Mouse (Mus musculus) neural tube, embryonic 14.5 days (tissue): ENCODE data around the gene Tmtc4. TPM values are rescaled to one million over a fixed set of nuclear protein-coding genes. Genes with fewer than 3 reads are reported as not detected.

Experiments
- ATAC-seq: fragments of 200-750 bp; cut with Nextera tagmentation; 2 replicates; pipeline ENCODE4 v1.8.0; 2017; ENCODE audit warnings: low read depth, mild to moderate bottlenecking, moderate TSS enrichment, moderate library complexity
- H3K27ac ChIP-seq: fragments of 300-500 bp; sonication (generic); 2 replicates; pipeline ENCODE4 v1.5.1; 2014; ENCODE audit warnings: low read depth, mild to moderate bottlenecking, control low read depth, low read length, moderate library complexity, mixed read lengths
- H3K27me3 ChIP-seq: fragments of 300-500 bp; sonication (generic); 2 replicates; pipeline ENCODE4 v1.6.1; 2014; ENCODE audit warnings: low read length; ENCODE audit not compliant: control insufficient read depth, insufficient read depth
- H3K36me3 ChIP-seq: fragments of 300-500 bp; sonication (generic); 2 replicates; pipeline ENCODE4 v1.6.1; 2014; ENCODE audit warnings: low read length, mixed read lengths; ENCODE audit not compliant: control insufficient read depth, insufficient read depth
- H3K4me1 ChIP-seq: fragments of 300-500 bp; sonication (generic); 2 replicates; pipeline ENCODE4 v1.6.1; 2014; ENCODE audit warnings: low read length; ENCODE audit not compliant: control insufficient read depth, insufficient read depth
- H3K4me2 ChIP-seq: fragments of 300-500 bp; sonication (generic); 2 replicates; pipeline ENCODE4 v1.6.1; 2014; ENCODE audit warnings: mild to moderate bottlenecking, low read depth, low read length, control low read depth
- H3K4me3 ChIP-seq: fragments of 300-500 bp; sonication (generic); 2 replicates; pipeline ENCODE4 v1.5.1; 2014; ENCODE audit warnings: low read depth, low read length, control low read depth, mixed read lengths
- H3K9ac ChIP-seq: fragments of 300-500 bp; sonication (generic); replicated peaks from 2 replicates; pipeline ENCODE4 v1.6.1; 2014; ENCODE audit warnings: low read depth, mild to moderate bottlenecking, control low read depth, low read length, mixed read lengths
- H3K9me3 ChIP-seq: fragments of 300-500 bp; sonication (generic); 2 replicates; pipeline ENCODE4 v1.6.1; 2016; ENCODE audit warnings: low read length; ENCODE audit not compliant: control insufficient read depth
- WGBS: fragments of 180-500 bp; shearing (Covaris S2); extraction: QIAGEN DNeasy Blood & Tissue Kit; methylation state at CpG from one replicate; pipeline ENCODE4 v1.1.7; 2014; 5-methylcytosine and 5-hydroxymethylcytosine counted together
- polyA plus RNA-seq: library from polyadenylated mRNA; unstranded; fragments of >200 nt; fragmentation: Nextera tagmentation; extraction: Ambion mirVana; gene quantifications from 2 replicates; pipeline ENCODE4 v1.2.1, GENCODE M21; 2014

Tmtc4 gene
- polyA plus RNA-seq, 1 experiment from 2014 or later, result 75.0 TPM

DNA sequence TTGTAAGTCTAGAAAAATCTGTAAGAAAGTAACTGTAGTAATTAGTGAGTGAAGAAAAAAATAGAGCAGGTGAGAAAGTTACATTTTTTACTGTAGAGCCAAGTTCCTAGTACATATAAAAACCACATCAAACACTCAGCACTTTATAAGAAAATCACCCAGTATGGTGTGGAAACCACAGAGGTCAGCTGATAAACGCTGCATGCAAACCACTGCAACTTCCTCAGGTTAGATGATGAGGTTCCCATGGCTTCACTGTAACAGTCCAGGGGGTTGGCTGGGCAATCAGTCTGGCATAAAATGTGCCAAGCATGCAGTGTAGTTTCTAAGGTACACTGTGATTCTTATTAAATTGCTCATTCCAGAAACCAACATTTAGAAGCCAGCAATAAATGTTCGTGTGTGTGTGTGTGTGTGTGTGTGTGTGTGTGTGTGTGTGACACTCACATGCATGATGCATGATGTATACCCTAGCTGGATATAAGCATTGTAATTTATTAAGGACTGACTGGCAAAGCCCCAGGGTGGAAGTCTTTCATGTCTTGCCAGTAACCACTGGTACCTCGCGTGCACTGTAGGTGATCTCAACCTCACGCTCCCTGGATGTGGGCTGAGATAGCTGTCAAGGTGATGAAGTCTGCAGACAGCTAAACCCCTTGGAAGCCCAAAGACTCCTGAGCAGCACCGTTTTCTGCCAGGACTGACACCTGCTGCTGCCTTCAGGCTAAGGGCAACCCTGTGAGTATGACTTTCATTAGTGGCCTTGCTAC lies 32.0 kb downstream of the Tmtc4 start:
- no peak for ATAC-seq
- Histone ChIP-seq H3K27me3 (no peaks in the 10 kb centered on the region), H3K4me2 (no peak overlapping the region), H3K9me3 (no peaks in the 10 kb centered on the region), H3K4me1 (no peaks in the 10 kb centered on the region), H3K36me3 (peaks cover 3% of the 10 kb centered on the region; the same call in 1 of the 2 replicates), H3K9ac (no peak overlapping the region), H3K4me3 (no peak overlapping the region), H3K27ac (no peak overlapping the region)
- 80% methylated on average over 6 of the region's 6 CpGs for WGBS

DNA sequence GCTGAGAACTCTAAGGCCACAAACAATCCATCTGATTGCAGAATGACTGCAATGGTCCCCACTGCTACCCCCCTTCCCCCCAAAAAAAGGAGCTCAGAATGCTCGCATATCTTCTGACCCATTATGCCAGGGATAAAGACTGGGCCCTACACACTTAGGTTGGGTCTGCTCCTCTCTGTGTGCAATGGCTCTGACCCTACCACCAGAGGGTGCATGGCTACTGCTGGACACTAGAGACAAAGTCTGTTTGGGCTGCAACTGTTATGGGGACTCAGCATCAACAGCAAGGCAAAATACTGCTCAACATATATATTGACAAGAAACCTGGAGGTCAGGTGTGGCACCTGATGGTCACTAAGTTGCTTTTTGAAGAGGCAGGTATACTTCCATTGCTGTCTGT lies 32.9 kb downstream of the Tmtc4 start:
- no peak overlapping the region for H3K4me2 ChIP-seq
- peaks cover 3% of the 10 kb centered on the region; the same call in 1 of the 2 replicates for H3K36me3 ChIP-seq
- WGBS, result 100% methylated on average over 1 of the region's 1 CpGs
- no peaks in the 10 kb centered on the region for H3K9me3 ChIP-seq
- H3K9ac ChIP-seq, result no peak overlapping the region
- ATAC-seq, result no peak
- H3K27me3 ChIP-seq, result no peaks in the 10 kb centered on the region
- no peak overlapping the region for H3K4me3 ChIP-seq
- no peaks in the 10 kb centered on the region for H3K4me1 ChIP-seq
- H3K27ac ChIP-seq, result no peak overlapping the region

DNA sequence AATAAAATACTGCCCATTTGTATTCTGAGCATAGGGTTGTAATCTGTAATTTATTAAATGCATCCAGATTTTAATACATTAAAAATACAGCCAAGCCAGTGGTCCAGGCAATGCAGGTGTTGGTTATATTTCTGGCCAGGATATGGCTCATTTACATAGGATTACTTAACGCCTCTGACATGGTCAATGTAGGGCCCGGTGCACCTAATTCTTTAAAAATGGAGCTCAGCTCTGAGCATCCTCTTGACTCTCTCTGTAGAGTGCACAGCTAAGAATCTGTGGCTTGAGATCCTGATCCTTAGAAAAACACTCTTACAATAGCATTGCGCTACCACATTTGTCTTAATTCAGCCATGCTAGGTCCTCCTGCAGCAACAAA lies 40.4 kb downstream of the Tmtc4 start:
- 0 out of 2 replicates have a peak, but pooled peaks cover 3% of the 10 kb centered on the region for H3K36me3 ChIP-seq
- no peak for ATAC-seq

DNA sequence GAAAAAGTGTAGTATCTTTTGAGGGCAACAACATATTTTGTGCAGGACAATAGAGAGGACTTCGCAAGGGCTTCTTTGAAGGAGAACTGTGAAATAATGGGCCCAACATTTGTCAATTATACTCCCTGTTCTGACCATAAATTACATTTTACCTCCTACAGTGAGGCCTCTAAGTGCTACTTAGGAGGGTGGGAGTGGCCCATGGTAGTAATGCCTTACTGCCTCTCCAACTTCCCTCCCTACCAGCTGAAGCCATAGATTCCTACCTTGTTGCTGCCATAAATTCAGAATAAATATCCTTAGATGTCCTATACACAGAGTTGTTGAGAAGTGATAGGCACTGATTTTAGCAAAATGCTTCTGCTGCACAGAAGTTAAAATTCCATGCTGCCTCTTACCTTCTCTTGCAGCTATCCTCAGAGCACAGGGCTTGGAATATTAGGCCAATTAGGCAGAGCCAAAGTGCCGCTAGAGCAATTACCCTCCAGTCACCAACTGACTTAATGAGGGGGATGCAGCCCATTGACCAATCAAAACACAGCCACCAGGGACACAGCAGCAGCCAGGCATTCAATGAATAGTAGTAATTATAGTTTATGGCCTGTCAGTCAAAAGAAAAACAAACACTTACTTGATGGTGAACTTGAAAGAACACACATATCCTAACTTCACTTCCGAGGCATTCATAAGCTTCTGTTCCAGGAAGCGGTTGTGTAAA lies 40.9 kb downstream of the Tmtc4 start:
- Histone ChIP-seq H3K9ac (no peak overlapping the region), H3K9me3 (no peaks in the 10 kb centered on the region), H3K36me3 (0 out of 2 replicates have a peak, but pooled peaks cover 3% of the 10 kb centered on the region), H3K27ac (no peak overlapping the region), H3K4me1 (peaks cover 5% of the 10 kb centered on the region; the same call in 1 of the 2 replicates), H3K27me3 (no peaks in the 10 kb centered on the region), H3K4me2 (no peak overlapping the region), H3K4me3 (no peak overlapping the region)
- 26% methylated on average over 4 of the region's 4 CpGs for WGBS
- ATAC-seq, result peak; percentile 90

More for the DNA sequence above, 40.4 kb downstream of the Tmtc4 start:
- no peak overlapping the region for H3K9ac ChIP-seq
- H3K4me2 ChIP-seq, result no peak overlapping the region
- H3K4me3 ChIP-seq, result no peak overlapping the region
- no peak overlapping the region for H3K27ac ChIP-seq
- H3K9me3 ChIP-seq, result no peaks in the 10 kb centered on the region
- WGBS, result 74% methylated on average over 3 of the region's 3 CpGs
- peaks cover 5% of the 10 kb centered on the region; the same call in 1 of the 2 replicates for H3K4me1 ChIP-seq
- no peaks in the 10 kb centered on the region for H3K27me3 ChIP-seq

DNA sequence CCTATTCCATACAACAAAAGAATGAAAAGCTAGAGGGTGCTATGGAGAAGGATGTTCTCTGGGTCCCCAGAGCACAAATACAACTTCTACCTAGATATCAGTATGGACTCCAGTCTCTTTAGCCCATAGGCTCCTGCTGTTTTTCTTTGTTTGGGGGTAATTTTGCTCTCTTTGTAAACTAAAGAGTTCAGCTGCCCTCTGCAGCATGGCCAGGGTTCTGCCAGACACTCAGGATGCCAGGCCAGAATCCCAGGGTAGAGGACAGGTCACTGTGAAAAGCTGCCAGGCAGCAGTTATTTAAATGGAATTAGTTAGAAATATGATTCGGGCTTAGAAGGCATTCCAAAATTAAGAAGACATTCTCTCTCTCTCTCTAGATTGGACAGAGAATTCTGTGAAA lies 47.4 kb downstream of the Tmtc4 start:
- Histone ChIP-seq H3K9ac (no peak overlapping the region), H3K36me3 (peaks cover 7% of the 10 kb centered on the region; the same call in 1 of the 2 replicates), H3K9me3 (no peaks in the 10 kb centered on the region), H3K4me3 (no peak overlapping the region), H3K4me2 (no peak overlapping the region), H3K27me3 (no peaks in the 10 kb centered on the region), H3K27ac (no peak overlapping the region), H3K4me1 (no peaks in the 10 kb centered on the region)
- ATAC-seq, result no peak
- 85% methylated on average over 1 of the region's 1 CpGs for WGBS

DNA sequence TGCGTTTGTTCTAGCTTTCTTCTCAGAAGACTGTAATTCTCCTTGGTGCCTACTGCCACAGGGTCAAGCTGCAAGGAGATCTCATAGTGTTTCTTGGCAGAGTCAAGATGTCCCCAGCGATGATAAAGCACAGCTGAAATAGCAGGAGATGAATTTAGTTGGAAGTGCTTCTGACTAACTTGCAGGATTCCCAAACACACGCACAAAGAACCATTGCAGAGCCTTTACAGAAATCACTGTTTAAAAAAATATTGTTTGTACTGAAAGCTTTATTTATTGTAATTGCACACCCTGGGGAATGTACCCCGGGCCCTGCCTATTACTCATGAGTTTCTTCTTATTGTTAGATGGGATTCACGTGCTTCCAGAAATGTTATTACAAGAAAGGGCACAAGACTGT lies 63.8 kb downstream of the Tmtc4 start:
- no peak for ATAC-seq
- H3K9me3 ChIP-seq, result no peaks in the 10 kb centered on the region
- no peak overlapping the region for H3K9ac ChIP-seq
- no peaks in the 10 kb centered on the region for H3K36me3 ChIP-seq
- no peak overlapping the region for H3K27ac ChIP-seq
- no peak overlapping the region for H3K4me3 ChIP-seq
- H3K27me3 ChIP-seq, result no peaks in the 10 kb centered on the region
- no peaks in the 10 kb centered on the region for H3K4me1 ChIP-seq
- 66% methylated on average over 5 of the region's 5 CpGs for WGBS
- no peak overlapping the region for H3K4me2 ChIP-seq

DNA sequence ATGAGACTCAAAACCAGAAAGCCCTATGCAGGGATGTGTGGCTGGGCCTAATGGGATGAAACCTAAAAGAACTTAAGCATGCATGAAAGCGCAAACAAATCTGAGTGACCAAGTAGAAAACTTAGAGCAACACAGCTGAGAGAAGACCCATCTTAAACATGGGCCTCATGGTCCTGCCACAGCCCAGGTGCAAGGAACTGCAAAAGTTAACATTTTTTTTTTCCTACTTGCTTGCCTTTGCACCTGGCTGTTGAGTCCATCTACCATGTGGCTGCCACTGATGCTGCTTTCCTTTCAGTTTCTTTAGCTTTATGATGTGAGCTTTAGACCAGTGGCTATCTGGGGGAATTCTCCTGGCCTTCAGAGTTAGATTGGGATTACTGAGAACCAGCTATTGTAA lies 66.2 kb downstream of the Tmtc4 start:
- H3K27me3 ChIP-seq, result no peaks in the 10 kb centered on the region
- no peak overlapping the region for H3K4me2 ChIP-seq
- ATAC-seq, result no peak
- H3K4me3 ChIP-seq, result no peak overlapping the region
- H3K27ac ChIP-seq, result no peak overlapping the region
- H3K9me3 ChIP-seq, result no peaks in the 10 kb centered on the region
- no peak overlapping the region for H3K9ac ChIP-seq
- WGBS, result 100% methylated on average over 1 of the region's 1 CpGs
- H3K36me3 ChIP-seq, result no peaks in the 10 kb centered on the region
- H3K4me1 ChIP-seq, result 0 out of 2 replicates have a peak, but pooled peaks cover 1% of the 10 kb centered on the region

DNA sequence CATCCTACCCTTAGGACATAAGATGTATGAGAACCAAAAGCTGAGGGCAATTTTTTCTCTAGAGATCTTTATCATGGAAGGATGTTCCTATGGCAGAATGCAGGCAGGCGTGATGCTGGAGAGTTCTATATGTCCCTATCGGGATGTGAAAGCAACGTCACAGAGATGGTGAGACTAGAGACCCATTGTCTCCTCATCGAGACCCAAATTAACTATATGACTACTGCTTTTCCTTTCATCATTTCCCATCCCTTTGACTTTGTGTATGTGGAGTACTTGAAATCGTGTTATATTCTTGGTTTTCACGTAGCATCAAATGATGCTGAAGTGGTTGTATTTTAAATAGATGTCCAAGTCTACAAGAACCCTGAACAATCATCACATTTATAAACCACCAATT lies 70.2 kb downstream of the Tmtc4 start, which contains the start of gene Ggact:
Gene Ggact, minus strand, starts transcription at position 101 of the 400 bp plus-strand sequence.
- WGBS, result 86% methylated on average over 6 of the region's 6 CpGs
- Histone ChIP-seq H3K9me3 (0 out of 2 replicates have a peak, but pooled peaks cover under 1% of the 10 kb centered on the region), H3K27me3 (no peaks in the 10 kb centered on the region), H3K36me3 (no peaks in the 10 kb centered on the region), H3K9ac (peak within 1 kb of the TSS; percentile 48), H3K4me3 (peak within 1 kb of the TSS; percentile 56), H3K27ac (no peak within 1 kb of the TSS), H3K4me1 (0 out of 2 replicates have a peak, but pooled peaks cover 4% of the 10 kb centered on the region), H3K4me2 (peak within 1 kb of the TSS; percentile 96)
- no peak for ATAC-seq
